Mouse (Mus musculus) liver, embryonic 11.5 days (tissue): Measurements from ENCODE around the gene Lmf1. TPM values are rescaled to one million over a fixed set of nuclear protein-coding genes. Genes with fewer than 3 reads are reported as not detected.

ENCODE experiments used
- ATAC-seq: fragments of 200-750 bp; cut with Nextera tagmentation; replicated peaks from 2 replicates; pipeline ENCODE4 v1.8.0; 2017; ENCODE audit warnings: moderate number of reproducible peaks, mild to moderate bottlenecking, moderate TSS enrichment, moderate library complexity; ENCODE audit not compliant: low FRiP score
- DNase-seq: peaks from one replicate; pipeline ENCODE4 v3.0.0-alpha.2; 2017; ENCODE audit warnings: low spot score
- H3K27ac ChIP-seq: fragments of 300-500 bp; sonication (generic); 2 replicates; pipeline ENCODE4 v1.5.1; 2014; ENCODE audit warnings: mild to moderate bottlenecking, low read depth, low read length, control low read depth
- H3K27me3 ChIP-seq: fragments of 300-500 bp; sonication (generic); replicated peaks from 2 replicates; pipeline ENCODE4 v1.6.1; 2014; ENCODE audit warnings: low read length, mixed read lengths; ENCODE audit not compliant: control insufficient read depth, insufficient read depth
- H3K36me3 ChIP-seq: fragments of 300-500 bp; sonication (generic); 2 replicates; pipeline ENCODE4 v1.6.1; 2014; ENCODE audit warnings: mild to moderate bottlenecking, low read length, moderate library complexity, mixed read lengths; ENCODE audit not compliant: control insufficient read depth, insufficient read depth
- H3K4me1 ChIP-seq: fragments of 300-500 bp; sonication (generic); replicated peaks from 2 replicates; pipeline ENCODE4 v1.6.1; 2014; ENCODE audit warnings: low read length, mixed read lengths; ENCODE audit not compliant: control insufficient read depth, insufficient read depth
- H3K4me2 ChIP-seq: fragments of 300-500 bp; sonication (generic); 2 replicates; pipeline ENCODE4 v1.6.1; 2014; ENCODE audit warnings: mild to moderate bottlenecking, control low read depth, moderate library complexity
- H3K4me3 ChIP-seq: fragments of 300-500 bp; sonication (generic); 2 replicates; pipeline ENCODE4 v1.5.1; 2014; ENCODE audit warnings: low read depth, low read length, control low read depth
- H3K9ac ChIP-seq: fragments of 300-500 bp; sonication (generic); 2 replicates; pipeline ENCODE4 v1.6.1; 2014; ENCODE audit warnings: low read depth, low read length, control low read depth
- H3K9me3 ChIP-seq: fragments of 300-500 bp; sonication (generic); 2 replicates; pipeline ENCODE4 v1.6.1; 2016; ENCODE audit warnings: low read length, inconsistent platforms, mixed read lengths; ENCODE audit not compliant: control insufficient read depth
- WGBS: fragments of 180-500 bp; shearing (Covaris S2); extraction: QIAGEN DNeasy Blood & Tissue Kit; methylation state at CpG from one replicate; pipeline ENCODE4 v1.1.7; 2014; 5-methylcytosine and 5-hydroxymethylcytosine counted together
- polyA plus RNA-seq: library from polyadenylated mRNA; unstranded; fragments of >200 nt; fragmentation: Nextera tagmentation; extraction: Ambion mirVana; gene quantifications from 2 replicates; pipeline ENCODE4 v1.2.1, GENCODE M21; 2014

Gene Lmf1
- polyA plus RNA-seq, 1 experiment from 2014 or later = 29.1 TPM

GRCm38 (mm10) chr17:25623441-25623840 lies 44.6 kb downstream of the Lmf1 start:
- no peak overlapping the region for H3K4me3 ChIP-seq
- ATAC-seq (no peak), DNase-seq (no peak)
- no peaks in the 10 kb centered on the region for H3K4me1 ChIP-seq
- H3K4me2 ChIP-seq = no peak overlapping the region
- H3K9ac ChIP-seq = no peak overlapping the region
- H3K36me3 ChIP-seq = no peaks in the 10 kb centered on the region
- 79% methylated on average over 4 of the region's 4 CpGs for WGBS
- no peak overlapping the region for H3K27ac ChIP-seq
- no peaks in the 10 kb centered on the region for H3K9me3 ChIP-seq
- H3K27me3 ChIP-seq = no peaks in the 10 kb centered on the region

- Histone ChIP-seq H3K36me3 (no peaks in the 10 kb centered on the region), H3K4me2 (no peak overlapping the region), H3K4me3 (no peak overlapping the region), H3K9ac (no peak overlapping the region), H3K4me1 (no peaks in the 10 kb centered on the region), H3K27me3 (no peaks in the 10 kb centered on the region), H3K27ac (no peak overlapping the region), H3K9me3 (no peaks in the 10 kb centered on the region)
- WGBS = 81% methylated on average over 11 of the region's 11 CpGs
- ATAC-seq (no peak), DNase-seq (no peak)
These were observed 45.0 kb downstream of the Lmf1 start for GRCm38 (mm10) chr17:25623935-25624334.

- no peak overlapping the region for H3K4me3 ChIP-seq
- H3K4me1 ChIP-seq = no peaks in the 10 kb centered on the region
- no peak for ATAC-seq
- H3K4me2 ChIP-seq = no peak overlapping the region
- H3K36me3 ChIP-seq = no peaks in the 10 kb centered on the region
- DNase-seq = no peak
- H3K27me3 ChIP-seq = no peaks in the 10 kb centered on the region
- no peak overlapping the region for H3K9ac ChIP-seq
- no peak overlapping the region for H3K27ac ChIP-seq
- H3K9me3 ChIP-seq = no peaks in the 10 kb centered on the region
- 77% methylated on average over 13 of the region's 13 CpGs for WGBS
These were observed 45.7 kb downstream of the Lmf1 start for GRCm38 (mm10) chr17:25624446-25625119.

- no peaks in the 10 kb centered on the region for H3K4me1 ChIP-seq
- no peak for ATAC-seq
- no peak overlapping the region for H3K4me2 ChIP-seq
- no peaks in the 10 kb centered on the region for H3K27me3 ChIP-seq
- H3K9ac ChIP-seq = no peak overlapping the region
- H3K36me3 ChIP-seq = no peaks in the 10 kb centered on the region
- DNase-seq = no peak
- no peaks in the 10 kb centered on the region for H3K9me3 ChIP-seq
- H3K4me3 ChIP-seq = no peak overlapping the region
- 79% methylated on average over 7 of the region's 7 CpGs for whole genome bisulfite sequencing
- no peak overlapping the region for H3K27ac ChIP-seq
These were observed 46.4 kb downstream of the Lmf1 start for GRCm38 (mm10) chr17:25625282-25625681.

GRCm38 (mm10) chr17:25626196-25627043 lies 47.5 kb downstream of the Lmf1 start:
- no peak overlapping the region for H3K9ac ChIP-seq
- ATAC-seq (no peak), DNase-seq (no peak)
- H3K4me1 ChIP-seq = no peaks in the 10 kb centered on the region
- no peak overlapping the region for H3K27ac ChIP-seq
- H3K4me2 ChIP-seq = no peak overlapping the region
- no peaks in the 10 kb centered on the region for H3K36me3 ChIP-seq
- 75% methylated on average over 20 of the region's 20 CpGs for WGBS
- H3K4me3 ChIP-seq = no peak overlapping the region
- no peaks in the 10 kb centered on the region for H3K27me3 ChIP-seq
- H3K9me3 ChIP-seq = no peaks in the 10 kb centered on the region

GRCm38 (mm10) chr17:25630313-25630712 lies 51.4 kb downstream of the Lmf1 start:
- WGBS = 84% methylated on average over 5 of the region's 5 CpGs
- Histone ChIP-seq H3K4me1 (no peaks in the 10 kb centered on the region), H3K4me2 (no peak overlapping the region), H3K9ac (no peak overlapping the region), H3K27ac (no peak overlapping the region), H3K36me3 (no peaks in the 10 kb centered on the region; the same call in 1 of the 2 replicates), H3K4me3 (no peak overlapping the region), H3K27me3 (no peaks in the 10 kb centered on the region), H3K9me3 (no peaks in the 10 kb centered on the region)
- no peak for ATAC-seq
- DNase-seq = no peak

- no peak overlapping the region for H3K9ac ChIP-seq
- no peak for DNase-seq
- no peaks in the 10 kb centered on the region; the same call in 1 of the 2 replicates for H3K4me1 ChIP-seq
- no peaks in the 10 kb centered on the region for H3K9me3 ChIP-seq
- no peaks in the 10 kb centered on the region; the same call in 1 of the 2 replicates for H3K36me3 ChIP-seq
- no peak overlapping the region for H3K27ac ChIP-seq
- no peak for ATAC-seq
- H3K4me2 ChIP-seq = no peak overlapping the region
- 90% methylated on average over 10 of the region's 10 CpGs for WGBS
- no peaks in the 10 kb centered on the region for H3K27me3 ChIP-seq
- no peak overlapping the region for H3K4me3 ChIP-seq
These were observed 55.2 kb downstream of the Lmf1 start for GRCm38 (mm10) chr17:25634070-25634469.

GRCm38 (mm10) chr17:25635387-25635786 lies 56.5 kb downstream of the Lmf1 start:
- no peak overlapping the region for H3K4me2 ChIP-seq
- no peak overlapping the region for H3K27ac ChIP-seq
- no peak overlapping the region for H3K9ac ChIP-seq
- ATAC-seq (no peak), DNase-seq (no peak)
- H3K4me1 ChIP-seq = no peaks in the 10 kb centered on the region; the same call in 1 of the 2 replicates
- H3K27me3 ChIP-seq = no peaks in the 10 kb centered on the region
- 73% methylated on average over 8 of the region's 8 CpGs for WGBS
- no peaks in the 10 kb centered on the region for H3K9me3 ChIP-seq
- H3K4me3 ChIP-seq = no peak overlapping the region
- no peaks in the 10 kb centered on the region; the same call in 1 of the 2 replicates for H3K36me3 ChIP-seq
